Mouse (Mus musculus) small intestine, adult 2 months (tissue): ENCODE results near the gene Med13. TPM values are rescaled to one million over a fixed set of nuclear protein-coding genes. Genes with fewer than 3 reads are reported as not detected.

ENCODE experiments used
- H3K27ac ChIP-seq: fragments of 200-500 bp; 2 replicates; pipeline ENCODE4 v1.5.1; 2012; ENCODE audit warnings: low read depth, low read length, control low read depth, inconsistent platforms; ENCODE audit not compliant: insufficient read depth
- H3K27me3 ChIP-seq: fragments of 200-500 bp; 2 replicates; pipeline ENCODE4 v1.6.1; 2012; ENCODE audit warnings: mild to moderate bottlenecking, moderate library complexity, low read length, inconsistent platforms; ENCODE audit not compliant: control insufficient read depth, insufficient read depth
- H3K36me3 ChIP-seq: fragments of 200-500 bp; 2 replicates; pipeline ENCODE4 v1.6.1; 2012; ENCODE audit warnings: mild to moderate bottlenecking, low read length, control low read depth, inconsistent platforms; ENCODE audit not compliant: control insufficient read depth, insufficient read depth
- H3K4me1 ChIP-seq: fragments of 200-500 bp; 2 replicates; pipeline ENCODE4 v1.6.1; 2012; ENCODE audit warnings: low read length, inconsistent platforms, mixed read lengths; ENCODE audit not compliant: control insufficient read depth, insufficient read depth, insufficient read length
- H3K4me3 ChIP-seq: fragments of 200-500 bp; 2 replicates; pipeline ENCODE4 v1.5.1; 2012; ENCODE audit warnings: low read depth, mild to moderate bottlenecking, control low read depth, inconsistent platforms, low read length, moderate library complexity
- CTCF ChIP-seq: fragments of 200-500 bp; IDR thresholded peaks from 2 replicates; pipeline ENCODE4 v1.5.1; 2012; ENCODE audit warnings: low read depth, mild to moderate bottlenecking, control low read depth, inconsistent platforms, low read length, moderate library complexity, mixed read lengths; ENCODE audit not compliant: insufficient replicate concordance, insufficient read length; ENCODE audit errors: extremely low read depth
- POLR2A ChIP-seq: fragments of 200-500 bp; IDR thresholded peaks from 2 replicates; pipeline ENCODE4 v1.6.1; 2012; ENCODE audit warnings: low read depth, mild to moderate bottlenecking, control low read depth, inconsistent platforms, low read length, moderate library complexity
- WGBS: fragments of 180-500 bp; shearing (Covaris S2); methylation state at CpG from one replicate; pipeline ENCODE4 v1.1.7; 2018; 5-methylcytosine and 5-hydroxymethylcytosine counted together
- polyA plus RNA-seq: library from polyadenylated mRNA; depleted of rRNA; stranded (reverse); fragments of >200 nt; gene quantifications from 2 replicates; pipeline ENCODE4 v1.2.3, GENCODE M21; 2012

Med13 gene
- polyA plus RNA-seq, 1 experiment, result 21.8 TPM

DNA sequence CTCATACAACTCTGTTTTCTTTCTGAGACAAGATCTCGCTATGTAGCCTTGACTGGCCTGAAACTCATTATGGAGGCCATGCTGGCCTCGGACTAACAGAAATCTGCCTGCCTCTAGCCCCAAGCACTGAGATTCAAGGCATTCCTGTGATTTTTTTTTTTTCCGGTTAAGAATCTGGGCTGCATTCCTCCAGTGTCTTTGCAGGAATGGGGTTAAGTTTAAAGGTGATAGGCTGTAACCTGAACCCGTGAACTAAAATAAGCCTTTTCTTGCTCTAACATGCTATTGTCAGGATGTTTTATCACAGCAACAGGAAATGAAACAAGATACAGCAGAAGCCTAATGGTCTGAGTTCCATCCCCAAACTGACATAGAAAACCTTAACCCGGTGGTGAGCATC, 11.6 kb upstream of the Med13 start:
- WGBS, result 78% methylated on average over 5 of the region's 5 CpGs
- TF ChIP-seq POLR2A (no peak), CTCF (no peak)
- Histone ChIP-seq H3K27ac (no peak overlapping the region), H3K27me3 (no peaks in the 10 kb centered on the region), H3K36me3 (no peaks in the 10 kb centered on the region), H3K4me3 (no peak overlapping the region), H3K4me1 (no peaks in the 10 kb centered on the region)

GRCm38 (mm10) chr11:86364709-86365452, 7.5 kb upstream of the Med13 start:
- Histone ChIP-seq H3K4me1 (no peaks in the 10 kb centered on the region), H3K4me3 (no peak overlapping the region), H3K27ac (no peak overlapping the region), H3K36me3 (no peaks in the 10 kb centered on the region), H3K27me3 (no peaks in the 10 kb centered on the region)
- 66% methylated on average over 5 of the region's 5 CpGs for WGBS
- TF ChIP-seq CTCF (no peak), POLR2A (no peak)

DNA sequence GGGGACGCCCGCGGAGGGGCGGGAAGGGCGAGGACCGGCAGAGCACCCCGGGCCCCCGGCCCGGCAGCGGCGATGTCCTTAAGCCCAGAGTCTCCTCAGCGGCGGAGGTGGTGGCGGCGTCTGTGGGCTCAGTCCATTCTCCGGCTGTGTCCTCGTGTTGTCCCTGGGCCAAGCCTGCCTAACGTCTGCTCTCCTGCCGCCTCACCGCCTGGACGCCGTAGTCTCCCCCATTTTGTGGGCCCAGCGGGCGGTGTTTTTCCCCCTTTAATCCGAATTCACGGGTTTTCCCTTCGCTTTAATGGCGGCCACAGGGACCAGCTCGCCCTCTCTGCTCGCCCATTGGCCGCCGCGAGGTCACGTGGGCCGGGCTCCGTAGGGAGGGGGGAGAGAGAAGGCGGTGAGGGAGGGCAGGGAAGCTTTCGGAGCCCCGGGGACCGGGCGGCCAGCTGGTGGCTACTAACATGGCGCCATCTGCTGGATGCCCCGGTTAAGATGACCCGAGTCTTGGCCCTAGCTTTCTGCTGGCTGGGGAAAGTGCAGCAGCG, 654 bp upstream of the Med13 start:
- H3K4me1 ChIP-seq, result peaks cover 9% of the 10 kb centered on the region; the same call in 1 of the 2 replicates
- peaks cover 3% of the 10 kb centered on the region; the same call in 1 of the 2 replicates for H3K27me3 ChIP-seq
- WGBS, result under 1% methylated on average over 45 of the region's 45 CpGs
- peak overlapping the region; percentile 100 for H3K27ac ChIP-seq
- TF ChIP-seq CTCF, result peak; percentile 89
- TF ChIP-seq POLR2A, result peak; percentile 92
- H3K36me3 ChIP-seq, result peaks cover 13% of the 10 kb centered on the region
- peak overlapping the region; percentile 100 for H3K4me3 ChIP-seq

- peaks cover 17% of the 10 kb centered on the region for H3K36me3 ChIP-seq
- H3K27me3 ChIP-seq, result peaks cover 3% of the 10 kb centered on the region; the same call in 1 of the 2 replicates
- H3K4me3 ChIP-seq, result peak overlapping the region; percentile 100; the same call in 1 of the 2 replicates
- TF ChIP-seq CTCF (no peak), POLR2A (no peak)
- 1% methylated on average over 13 of the region's 13 CpGs for WGBS
- peaks cover 12% of the 10 kb centered on the region; the same call in 1 of the 2 replicates for H3K4me1 ChIP-seq
- H3K27ac ChIP-seq, result peak overlapping the region; percentile 49
Measured at GRCm38 (mm10) chr11:86356007-86356853, 1.2 kb downstream of the Med13 start.

- Histone ChIP-seq H3K36me3 (peaks cover 19% of the 10 kb centered on the region), H3K4me3 (no peak overlapping the region), H3K4me1 (peaks cover 12% of the 10 kb centered on the region; the same call in 1 of the 2 replicates), H3K27me3 (peaks cover 3% of the 10 kb centered on the region; the same call in 1 of the 2 replicates), H3K27ac (no peak overlapping the region)
- WGBS, result 46% methylated on average over 3 of the region's 3 CpGs
- TF ChIP-seq CTCF (no peak), POLR2A (no peak)
Measured at GRCm38 (mm10) chr11:86353586-86353985, 3.8 kb downstream of the Med13 start.

- WGBS, result 44% methylated on average over 3 of the region's 3 CpGs
- TF ChIP-seq CTCF (no peak), POLR2A (no peak)
- Histone ChIP-seq H3K27ac (no peak overlapping the region), H3K4me3 (no peak overlapping the region), H3K27me3 (no peaks in the 10 kb centered on the region), H3K4me1 (peaks cover 12% of the 10 kb centered on the region; the same call in 1 of the 2 replicates), H3K36me3 (peaks cover 19% of the 10 kb centered on the region)
Measured at GRCm38 (mm10) chr11:86351766-86352315, 5.6 kb downstream of the Med13 start.
